Mouse (Mus musculus): ENCODE data around the gene Rps10. TPM values are rescaled to one million over a fixed set of nuclear protein-coding genes. Genes with fewer than 3 reads are reported as not detected.

The Rps10 gene
- polyA plus RNA-seq, 1 experiment from 2014 or later, result 400 TPM

DNA sequence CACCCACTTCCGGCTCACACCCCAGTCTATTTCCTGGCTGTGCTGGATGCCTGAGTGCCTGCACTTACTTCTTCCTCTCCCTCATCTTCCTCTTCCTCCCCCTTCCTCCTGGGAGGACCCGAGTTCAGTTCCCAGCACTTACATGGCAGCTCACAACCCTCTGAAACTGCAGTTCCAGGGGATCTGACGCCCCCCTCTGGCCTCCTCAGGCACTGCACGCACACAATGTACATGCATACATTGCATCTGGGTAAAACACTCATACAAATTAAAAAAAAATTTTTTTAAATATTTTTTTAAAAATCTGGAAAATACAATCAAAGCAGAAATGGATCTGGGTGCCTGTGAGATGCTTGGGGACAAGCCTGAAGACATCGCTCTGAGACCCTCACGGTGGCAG, 35.3 kb upstream of the Rps10 start:
- WGBS, result 87% methylated on average over 6 of the region's 6 CpGs
- Histone ChIP-seq H3K27ac (ENCODE audit: low read length) (no peak overlapping the region), H3K4me3 (ENCODE audit: low read depth, low read length) (no peak overlapping the region), H3K27me3 (ENCODE audit: control insufficient read depth, insufficient read depth, low read depth, low read length) (no peaks in the 10 kb centered on the region), H3K9me3 (replicated peaks; ENCODE audit: control insufficient read depth, low read length, poor library complexity, severe bottlenecking) (no peaks in the 10 kb centered on the region), H3K36me3 (ENCODE audit: control insufficient read depth, insufficient read depth, low read length) (no peaks in the 10 kb centered on the region), H3K4me2 (ENCODE audit: low read length) (no peak overlapping the region), H3K9ac (ENCODE audit: low read depth, low read length) (no peak overlapping the region), H3K4me1 (ENCODE audit: control insufficient read depth, insufficient read depth, low read length) (no peaks in the 10 kb centered on the region; the same call in 1 of the 2 replicates)
- no peak for ATAC-seq

DNA sequence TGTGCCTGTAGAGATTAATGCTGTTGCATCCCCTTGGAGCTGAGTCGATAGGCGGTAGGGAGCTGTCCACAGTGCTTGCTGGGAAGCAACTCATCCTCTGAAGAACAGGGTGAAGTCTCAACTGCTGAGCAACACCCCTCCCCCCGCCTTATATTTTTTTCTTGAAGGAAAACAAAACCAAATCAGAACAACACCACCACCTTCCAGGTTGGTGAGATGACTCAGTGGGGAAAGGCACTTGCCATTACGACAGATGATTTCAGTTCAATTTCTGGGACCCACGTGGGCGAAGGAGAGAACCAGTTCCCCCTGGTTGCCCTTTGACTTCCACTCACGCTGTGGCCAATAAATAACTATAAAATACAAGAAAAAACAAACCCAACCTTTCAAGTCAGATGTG, 22.3 kb upstream of the Rps10 start:
- no peak for ATAC-seq
- Histone ChIP-seq H3K9ac (ENCODE audit: low read depth, low read length) (no peak overlapping the region), H3K4me3 (ENCODE audit: low read depth, low read length) (no peak overlapping the region), H3K9me3 (replicated peaks; ENCODE audit: control insufficient read depth, low read length, poor library complexity, severe bottlenecking) (no peaks in the 10 kb centered on the region), H3K27ac (ENCODE audit: low read length) (no peak overlapping the region), H3K27me3 (ENCODE audit: control insufficient read depth, insufficient read depth, low read depth, low read length) (no peaks in the 10 kb centered on the region), H3K4me1 (ENCODE audit: control insufficient read depth, insufficient read depth, low read length) (peaks cover 10% of the 10 kb centered on the region), H3K4me2 (ENCODE audit: low read length) (no peak overlapping the region), H3K36me3 (ENCODE audit: control insufficient read depth, insufficient read depth, low read length) (no peaks in the 10 kb centered on the region)
- WGBS, result 84% methylated on average over 7 of the region's 7 CpGs

DNA sequence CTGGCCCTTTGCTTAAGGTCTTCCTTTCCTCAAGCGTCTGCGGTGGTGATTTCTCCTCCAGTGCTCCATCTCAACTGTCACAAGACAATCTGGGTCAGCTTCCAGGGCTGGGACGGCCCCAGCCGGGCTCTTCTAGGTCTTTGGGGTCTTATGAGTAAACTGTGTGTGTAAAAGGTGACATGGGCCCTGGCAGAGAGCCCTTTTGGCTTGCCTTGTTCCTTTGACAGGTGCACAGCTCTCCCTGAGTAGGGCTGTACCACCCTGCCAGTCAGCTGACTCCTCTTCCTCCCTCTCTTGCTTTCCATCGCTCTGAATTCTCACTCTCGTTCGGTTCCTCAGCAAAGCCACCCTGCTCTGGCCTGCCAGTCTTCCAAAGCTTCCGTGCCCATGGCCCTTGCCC, 20.7 kb upstream of the Rps10 start:
- Histone ChIP-seq H3K4me2 (ENCODE audit: low read length) (peak overlapping the region; percentile 67), H3K27me3 (ENCODE audit: control insufficient read depth, insufficient read depth, low read depth, low read length) (no peaks in the 10 kb centered on the region), H3K4me1 (ENCODE audit: control insufficient read depth, insufficient read depth, low read length) (peaks cover 10% of the 10 kb centered on the region), H3K27ac (ENCODE audit: low read length) (no peak overlapping the region), H3K4me3 (ENCODE audit: low read depth, low read length) (no peak overlapping the region), H3K36me3 (ENCODE audit: control insufficient read depth, insufficient read depth, low read length) (no peaks in the 10 kb centered on the region), H3K9ac (ENCODE audit: low read depth, low read length) (no peak overlapping the region), H3K9me3 (replicated peaks; ENCODE audit: control insufficient read depth, low read length, poor library complexity, severe bottlenecking) (no peaks in the 10 kb centered on the region)
- 78% methylated on average over 8 of the region's 8 CpGs for WGBS
- no peak for ATAC-seq

DNA sequence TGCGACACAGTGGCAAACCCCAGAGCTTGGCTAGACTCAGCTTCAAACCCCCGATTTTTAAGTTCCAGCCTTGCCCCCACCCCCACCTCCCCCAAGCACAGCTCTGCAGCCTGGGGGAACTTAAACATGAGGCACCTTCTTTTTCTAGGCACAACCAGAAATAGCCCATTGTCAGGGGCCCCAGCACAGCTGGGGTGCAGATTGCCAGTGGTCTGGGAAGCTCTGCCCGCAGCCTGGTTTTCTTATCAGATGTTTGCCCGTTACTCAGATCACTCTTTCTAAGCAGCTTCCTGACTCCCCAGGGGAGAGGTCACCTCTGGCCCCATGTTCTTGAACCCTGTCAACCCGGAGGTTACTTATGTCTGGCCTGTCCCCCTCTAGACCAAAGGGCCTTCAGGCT, 19.9 kb upstream of the Rps10 start:
- Histone ChIP-seq H3K4me1 (ENCODE audit: control insufficient read depth, insufficient read depth, low read length) (peaks cover 10% of the 10 kb centered on the region), H3K27me3 (ENCODE audit: control insufficient read depth, insufficient read depth, low read depth, low read length) (no peaks in the 10 kb centered on the region), H3K4me2 (ENCODE audit: low read length) (peak overlapping the region; percentile 67), H3K9me3 (replicated peaks; ENCODE audit: control insufficient read depth, low read length, poor library complexity, severe bottlenecking) (no peaks in the 10 kb centered on the region), H3K27ac (ENCODE audit: low read length) (no peak overlapping the region), H3K9ac (ENCODE audit: low read depth, low read length) (peak overlapping the region; percentile 88), H3K4me3 (ENCODE audit: low read depth, low read length) (peak overlapping the region; percentile 80), H3K36me3 (ENCODE audit: control insufficient read depth, insufficient read depth, low read length) (no peaks in the 10 kb centered on the region)
- WGBS, result 16% methylated on average over 5 of the region's 5 CpGs
- ATAC-seq, result no peak

DNA sequence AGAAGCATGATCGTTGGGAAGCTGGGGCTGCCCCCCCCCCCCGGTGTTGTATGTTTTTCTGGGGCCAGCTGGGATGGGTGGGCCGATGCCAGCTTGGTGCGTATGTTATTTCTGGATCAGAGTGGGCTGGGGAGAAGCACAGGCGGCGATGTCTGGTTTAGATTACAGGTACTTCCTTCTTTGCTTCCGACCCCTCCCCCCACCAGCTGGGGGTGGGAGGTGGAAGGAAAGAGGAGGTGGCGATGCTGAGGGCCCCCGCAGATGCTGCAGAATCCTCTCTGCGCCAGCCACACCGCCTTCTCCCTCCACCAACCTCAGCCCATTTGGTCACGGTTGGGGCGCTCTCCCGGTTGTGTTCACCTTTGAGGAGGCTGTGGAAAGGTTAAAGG, 19.5 kb upstream of the Rps10 start:
- H3K27ac ChIP-seq (ENCODE audit: low read length), result peak overlapping the region; percentile 51; the same call in 1 of the 2 replicates
- H3K4me1 ChIP-seq (ENCODE audit: control insufficient read depth, insufficient read depth, low read length), result peaks cover 10% of the 10 kb centered on the region
- H3K9ac ChIP-seq (ENCODE audit: low read depth, low read length), result peak overlapping the region; percentile 88
- peak; percentile 46 for ATAC-seq
- 5% methylated on average over 14 of the region's 14 CpGs for WGBS
- peak overlapping the region; percentile 80 for H3K4me3 ChIP-seq (ENCODE audit: low read depth, low read length)
- H3K27me3 ChIP-seq (ENCODE audit: control insufficient read depth, insufficient read depth, low read depth, low read length), result no peaks in the 10 kb centered on the region
- peak overlapping the region; percentile 67 for H3K4me2 ChIP-seq (ENCODE audit: low read length)
- H3K9me3 ChIP-seq (replicated peaks; ENCODE audit: control insufficient read depth, low read length, poor library complexity, severe bottlenecking), result no peaks in the 10 kb centered on the region
- no peaks in the 10 kb centered on the region for H3K36me3 ChIP-seq (ENCODE audit: control insufficient read depth, insufficient read depth, low read length)

DNA sequence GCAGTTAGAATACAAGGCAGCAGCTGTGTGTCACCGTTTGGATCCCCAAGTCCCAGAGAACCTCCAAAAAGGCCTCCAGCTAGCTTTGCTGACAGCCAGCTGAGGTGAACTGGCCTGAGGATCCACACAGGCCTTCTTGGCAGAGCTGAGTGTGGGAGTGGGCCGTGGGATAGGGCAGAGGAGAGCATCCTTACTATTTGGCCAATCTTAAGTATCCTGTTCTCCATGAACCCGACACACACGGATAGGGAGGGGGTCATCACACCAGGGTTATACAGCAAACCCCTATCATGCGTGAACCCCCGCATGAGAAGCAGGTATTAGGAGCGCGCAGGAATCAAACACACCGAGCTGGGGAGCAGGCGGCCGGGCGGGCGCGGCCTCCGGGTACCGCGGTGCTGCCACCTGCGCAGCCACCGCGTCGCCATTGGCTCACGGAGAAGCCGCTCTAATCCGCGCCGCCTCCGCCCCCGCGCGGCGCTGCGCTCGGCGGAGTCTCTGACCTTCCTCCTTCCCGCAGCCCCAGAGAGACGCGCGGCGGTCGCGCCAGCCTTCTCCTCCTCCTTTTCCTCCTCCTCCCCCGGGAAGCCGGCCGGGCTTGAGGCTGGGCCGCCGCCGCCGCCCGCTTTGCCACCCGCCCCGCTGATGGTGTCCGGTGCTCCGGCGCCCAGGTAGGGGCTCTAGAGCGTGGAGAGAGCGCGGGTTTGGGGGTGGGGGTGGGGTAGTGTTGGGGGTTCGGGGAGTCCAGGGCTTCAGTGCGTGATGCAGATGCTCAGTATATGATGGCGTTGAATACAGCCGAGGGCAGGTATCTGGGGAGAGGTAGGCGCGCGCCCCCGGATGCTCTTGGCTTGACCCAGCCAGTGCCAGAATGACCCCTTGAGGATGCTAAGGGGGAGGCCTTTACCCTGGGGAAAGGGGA, 18.9 kb upstream of the Rps10 start, which contains the start of gene Pacsin1:
Gene Pacsin1, plus strand, starts transcription at position 421 of the 922 bp plus-strand sequence.
- peak; percentile 91 for ATAC-seq

DNA sequence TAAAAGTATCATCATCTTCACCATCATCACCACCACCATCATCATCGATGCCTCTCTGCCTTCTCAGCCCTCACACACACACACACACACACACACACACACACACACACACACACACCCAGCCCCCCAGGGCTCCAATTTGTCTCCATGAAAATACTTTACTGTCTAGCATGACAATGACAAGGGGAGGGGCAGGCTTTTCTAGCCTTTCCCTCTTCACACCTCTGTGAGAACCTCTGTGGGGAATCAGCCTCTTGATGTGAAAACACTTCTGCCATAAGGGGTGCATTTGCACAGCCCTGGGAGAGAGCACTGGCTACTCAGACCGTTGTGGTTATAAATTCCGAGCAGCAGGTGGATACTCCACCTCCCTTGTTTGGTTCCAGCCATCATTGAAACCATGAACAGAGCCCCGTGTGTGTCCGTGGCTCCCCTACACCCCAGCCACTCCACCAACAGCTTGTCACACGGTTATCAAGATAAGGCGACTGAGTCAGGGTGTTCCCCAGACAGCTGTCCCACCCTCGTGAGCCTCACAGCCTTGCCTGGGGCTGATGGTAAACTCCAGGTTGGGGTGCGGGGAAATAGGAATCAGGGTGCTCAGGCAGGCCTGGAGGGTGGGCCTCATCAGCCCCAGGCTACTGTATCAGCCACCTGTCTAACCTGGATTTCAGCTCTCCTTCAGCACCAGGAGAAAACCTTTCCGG, 16.9 kb upstream of the Rps10 start:
- no peak overlapping the region for H3K9ac ChIP-seq (ENCODE audit: low read depth, low read length)
- H3K27me3 ChIP-seq (ENCODE audit: control insufficient read depth, insufficient read depth, low read depth, low read length), result no peaks in the 10 kb centered on the region
- H3K4me1 ChIP-seq (ENCODE audit: control insufficient read depth, insufficient read depth, low read length), result peaks cover 10% of the 10 kb centered on the region
- no peak overlapping the region for H3K4me3 ChIP-seq (ENCODE audit: low read depth, low read length)
- no peak overlapping the region for H3K27ac ChIP-seq (ENCODE audit: low read length)
- H3K36me3 ChIP-seq (ENCODE audit: control insufficient read depth, insufficient read depth, low read length), result no peaks in the 10 kb centered on the region
- H3K4me2 ChIP-seq (ENCODE audit: low read length), result no peak overlapping the region
- H3K9me3 ChIP-seq (replicated peaks; ENCODE audit: control insufficient read depth, low read length, poor library complexity, severe bottlenecking), result no peaks in the 10 kb centered on the region
- no peak for ATAC-seq
- 77% methylated on average over 10 of the region's 10 CpGs for WGBS

More for the DNA sequence above, 18.9 kb upstream of the Rps10 start, which contains the start of gene Pacsin1:
- Histone ChIP-seq H3K4me1 (ENCODE audit: control insufficient read depth, insufficient read depth, low read length) (peaks cover 10% of the 10 kb centered on the region), H3K4me3 (ENCODE audit: low read depth, low read length) (peak within 1 kb of the TSS; percentile 80), H3K27me3 (ENCODE audit: control insufficient read depth, insufficient read depth, low read depth, low read length) (no peaks in the 10 kb centered on the region), H3K9me3 (replicated peaks; ENCODE audit: control insufficient read depth, low read length, poor library complexity, severe bottlenecking) (no peaks in the 10 kb centered on the region), H3K27ac (ENCODE audit: low read length) (peak within 1 kb of the TSS; percentile 57), H3K4me2 (ENCODE audit: low read length) (peak within 1 kb of the TSS; percentile 67), H3K36me3 (ENCODE audit: control insufficient read depth, insufficient read depth, low read length) (no peaks in the 10 kb centered on the region), H3K9ac (ENCODE audit: low read depth, low read length) (peak within 1 kb of the TSS; percentile 88)
- 1% methylated on average over 55 of the region's 65 CpGs for WGBS

DNA sequence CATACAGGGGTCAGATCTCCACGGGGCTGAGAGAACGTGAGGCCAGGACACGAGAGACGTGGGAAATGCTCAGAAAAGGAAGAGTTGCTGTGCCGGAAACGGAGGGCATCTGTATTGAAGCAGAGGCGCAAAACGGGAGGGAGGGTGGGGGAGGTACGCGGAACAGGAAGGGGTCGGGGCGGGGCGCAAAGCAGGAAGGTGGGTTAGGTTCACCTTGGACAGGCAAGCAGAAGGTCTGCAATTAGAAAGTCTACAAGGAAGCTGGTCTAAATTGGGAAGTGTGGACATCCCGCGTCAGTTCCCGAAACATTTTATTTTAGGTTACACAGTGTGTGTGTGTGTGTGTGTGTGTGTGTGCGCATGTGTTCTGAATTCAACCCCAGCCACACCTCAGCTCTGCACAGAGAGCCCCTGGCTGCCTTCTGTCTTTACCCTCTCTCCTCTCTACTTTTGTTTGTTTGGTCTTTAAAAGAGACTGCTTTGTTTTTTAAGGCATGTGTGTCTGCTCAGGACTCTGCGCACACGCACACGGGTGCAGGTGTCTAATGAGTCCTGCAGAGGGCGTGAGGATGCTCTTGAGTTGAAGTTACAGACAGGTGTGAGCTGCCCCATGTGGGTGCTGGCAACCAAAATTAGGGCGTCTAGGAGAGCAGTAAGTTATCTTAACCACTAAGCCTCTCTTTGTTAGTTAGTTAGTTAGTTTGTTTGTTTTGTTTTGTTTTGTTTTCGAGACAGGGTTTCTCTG, 15.7 kb upstream of the Rps10 start:
- ATAC-seq, result no peak
- peaks cover 10% of the 10 kb centered on the region for H3K4me1 ChIP-seq (ENCODE audit: control insufficient read depth, insufficient read depth, low read length)
- H3K27ac ChIP-seq (ENCODE audit: low read length), result no peak overlapping the region
- H3K27me3 ChIP-seq (ENCODE audit: control insufficient read depth, insufficient read depth, low read depth, low read length), result no peaks in the 10 kb centered on the region
- 91% methylated on average over 23 of the region's 23 CpGs for WGBS
- no peak overlapping the region for H3K9ac ChIP-seq (ENCODE audit: low read depth, low read length)
- H3K9me3 ChIP-seq (replicated peaks; ENCODE audit: control insufficient read depth, low read length, poor library complexity, severe bottlenecking), result no peaks in the 10 kb centered on the region
- no peaks in the 10 kb centered on the region for H3K36me3 ChIP-seq (ENCODE audit: control insufficient read depth, insufficient read depth, low read length)
- H3K4me2 ChIP-seq (ENCODE audit: low read length), result no peak overlapping the region
- H3K4me3 ChIP-seq (ENCODE audit: low read depth, low read length), result no peak overlapping the region
